Mouse (Mus musculus): ENCODE results near the gene Gnat3. TPM values are rescaled to one million over a fixed set of nuclear protein-coding genes. Genes with fewer than 3 reads are reported as not detected.
"Not testable (repeated sequence)": the region's sequence is repeated elsewhere in the genome, so short reads cannot be mapped to it uniquely, and the experiment has no call there.

Gnat3 gene
- not detected in 2 replicates for polyA plus RNA-seq (2015; fragmentation: Nextera tagmentation; extraction: Ambion mirVana)

DNA sequence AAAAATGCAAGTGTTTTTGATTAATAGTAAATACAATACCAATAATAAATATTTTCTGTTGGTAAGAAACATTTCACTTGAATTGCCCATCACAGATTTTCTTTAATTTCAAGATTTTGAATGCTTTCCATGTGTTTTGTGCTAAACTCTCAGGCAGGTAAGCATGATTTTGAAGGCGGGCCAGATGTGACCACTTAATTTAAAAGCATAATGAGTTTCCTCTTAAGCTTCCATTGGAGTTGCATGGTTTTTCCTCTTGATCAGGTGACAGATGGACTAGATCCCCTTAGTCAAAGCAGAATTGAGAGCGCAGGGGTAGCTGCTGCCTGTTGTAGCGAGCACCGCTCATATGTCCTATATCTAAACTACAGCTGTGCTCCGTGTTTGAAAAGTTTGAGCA, at the start of gene Gnat3:
Gnat3 (plus strand) TSS at position 301 of the 400 bp plus-strand sequence.
- ATAC-seq = no peak
- no peak within 1 kb of the TSS for H3K4me3 ChIP-seq (replicated peaks; ENCODE audit: low read length)
- H3K4me1 ChIP-seq (replicated peaks; ENCODE audit: control insufficient read depth, insufficient read depth, low read length) = no peaks in the 10 kb centered on the region
- no peaks in the 10 kb centered on the region for H3K27me3 ChIP-seq (replicated peaks; ENCODE audit: control insufficient read depth, insufficient read depth, low read length)
- 90% methylated on average over 5 of the region's 5 CpGs for WGBS
- H3K36me3 ChIP-seq (ENCODE audit: control insufficient read depth, insufficient read depth) = no peaks in the 10 kb centered on the region
- no peaks in the 10 kb centered on the region for H3K9me3 ChIP-seq (ENCODE audit: control insufficient read depth, low read length)
- no peak within 1 kb of the TSS for H3K9ac ChIP-seq (replicated peaks; ENCODE audit: low read depth, low read length)
- no peak within 1 kb of the TSS for H3K27ac ChIP-seq (ENCODE audit: low read length)
- no peak within 1 kb of the TSS for H3K4me2 ChIP-seq (ENCODE audit: low read length)

GRCm38 (mm10) chr5:17918966-17919365, 43.4 kb upstream of the Gnat3 start:
- Histone ChIP-seq H3K4me3 (replicated peaks; ENCODE audit: low read length) (no peak overlapping the region), H3K27me3 (replicated peaks; ENCODE audit: control insufficient read depth, insufficient read depth, low read length) (no peaks in the 10 kb centered on the region), H3K27ac (ENCODE audit: low read length) (no peak overlapping the region), H3K9ac (replicated peaks; ENCODE audit: low read depth, low read length) (no peak overlapping the region), H3K36me3 (ENCODE audit: control insufficient read depth, insufficient read depth) (no peaks in the 10 kb centered on the region), H3K9me3 (ENCODE audit: control insufficient read depth, low read length) (no peaks in the 10 kb centered on the region), H3K4me1 (replicated peaks; ENCODE audit: control insufficient read depth, insufficient read depth, low read length) (no peaks in the 10 kb centered on the region), H3K4me2 (ENCODE audit: low read length) (no peak overlapping the region)
- no peak for ATAC-seq
- WGBS = 88% methylated on average over 5 of the region's 5 CpGs

DNA sequence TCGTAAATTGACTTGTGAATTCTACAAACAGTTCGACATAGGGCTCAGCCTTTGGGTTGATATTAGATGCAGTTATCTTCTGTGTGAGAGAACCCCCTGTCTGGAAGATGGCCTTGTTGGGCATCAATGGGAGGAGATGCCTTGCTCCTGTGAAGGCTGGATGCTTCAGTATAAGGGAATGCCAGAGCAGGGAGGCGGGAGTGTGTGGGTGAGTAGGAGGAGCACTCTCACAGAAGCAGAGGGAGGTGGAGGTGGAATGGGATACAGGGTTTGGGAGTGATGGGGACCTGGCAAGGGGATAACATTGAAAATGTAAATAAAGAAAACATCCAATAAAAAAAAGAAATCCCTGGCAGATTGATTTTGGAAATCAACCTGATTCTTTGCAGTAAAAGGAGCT, 38.7 kb upstream of the Gnat3 start:
- H3K4me2 ChIP-seq (ENCODE audit: low read length) = no peak overlapping the region
- ATAC-seq = no peak
- no peak overlapping the region for H3K27ac ChIP-seq (ENCODE audit: low read length)
- 88% methylated on average over 3 of the region's 3 CpGs for WGBS
- H3K27me3 ChIP-seq (replicated peaks; ENCODE audit: control insufficient read depth, insufficient read depth, low read length) = no peaks in the 10 kb centered on the region
- no peak overlapping the region for H3K9ac ChIP-seq (replicated peaks; ENCODE audit: low read depth, low read length)
- H3K36me3 ChIP-seq (ENCODE audit: control insufficient read depth, insufficient read depth) = no peaks in the 10 kb centered on the region
- H3K4me1 ChIP-seq (replicated peaks; ENCODE audit: control insufficient read depth, insufficient read depth, low read length) = no peaks in the 10 kb centered on the region
- H3K9me3 ChIP-seq (ENCODE audit: control insufficient read depth, low read length) = no peaks in the 10 kb centered on the region
- no peak overlapping the region for H3K4me3 ChIP-seq (replicated peaks; ENCODE audit: low read length)

GRCm38 (mm10) chr5:17924085-17924518, 38.2 kb upstream of the Gnat3 start:
- ATAC-seq = no peak
- 69% methylated on average over 2 of the region's 2 CpGs for WGBS
- Histone ChIP-seq H3K4me3 (replicated peaks; ENCODE audit: low read length) (no peak overlapping the region), H3K36me3 (ENCODE audit: control insufficient read depth, insufficient read depth) (no peaks in the 10 kb centered on the region), H3K27me3 (replicated peaks; ENCODE audit: control insufficient read depth, insufficient read depth, low read length) (no peaks in the 10 kb centered on the region), H3K9me3 (ENCODE audit: control insufficient read depth, low read length) (no peaks in the 10 kb centered on the region), H3K4me2 (ENCODE audit: low read length) (no peak overlapping the region), H3K27ac (ENCODE audit: low read length) (no peak overlapping the region), H3K9ac (replicated peaks; ENCODE audit: low read depth, low read length) (no peak overlapping the region), H3K4me1 (replicated peaks; ENCODE audit: control insufficient read depth, insufficient read depth, low read length) (no peaks in the 10 kb centered on the region)

- WGBS = 34% methylated on average over 4 of the region's 4 CpGs
- no peak for ATAC-seq
These were observed 33.9 kb upstream of the Gnat3 start for GRCm38 (mm10) chr5:17928471-17928870.

DNA sequence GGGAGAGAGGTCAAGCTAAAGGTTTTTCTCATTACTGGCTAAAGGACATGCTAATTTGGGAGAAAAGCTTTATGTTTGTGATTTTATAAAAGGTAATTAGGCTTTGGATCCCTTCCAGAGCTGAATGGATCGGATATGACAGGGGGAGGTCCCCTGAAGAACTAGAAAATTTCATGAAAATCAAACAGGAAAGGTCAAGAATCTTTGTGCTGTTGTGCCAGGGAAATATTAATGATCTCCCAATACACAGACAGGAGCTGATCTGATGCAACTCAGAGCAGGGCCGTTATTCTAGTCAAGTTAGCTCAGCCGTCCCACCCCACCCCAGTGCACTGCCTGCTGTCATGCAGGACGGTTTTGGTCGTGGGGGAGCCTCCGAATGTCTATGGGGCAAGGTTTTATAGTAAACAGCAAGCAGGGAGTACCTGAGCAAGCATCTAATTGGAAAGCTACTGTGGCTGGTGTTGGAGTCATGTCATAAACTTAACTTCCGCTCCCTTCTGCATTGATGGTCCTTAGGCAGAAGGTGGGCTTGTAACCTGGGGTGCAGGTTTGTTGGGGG, 33.3 kb upstream of the Gnat3 start:
- Histone ChIP-seq H3K4me1 (replicated peaks; ENCODE audit: control insufficient read depth, insufficient read depth, low read length) (no peaks in the 10 kb centered on the region), H3K27me3 (replicated peaks; ENCODE audit: control insufficient read depth, insufficient read depth, low read length) (no peaks in the 10 kb centered on the region), H3K9me3 (ENCODE audit: control insufficient read depth, low read length) (no peaks in the 10 kb centered on the region), H3K9ac (replicated peaks; ENCODE audit: low read depth, low read length) (no peak overlapping the region), H3K4me3 (replicated peaks; ENCODE audit: low read length) (no peak overlapping the region), H3K4me2 (ENCODE audit: low read length) (no peak overlapping the region), H3K27ac (ENCODE audit: low read length) (no peak overlapping the region), H3K36me3 (ENCODE audit: control insufficient read depth, insufficient read depth) (no peaks in the 10 kb centered on the region)
- ATAC-seq = no peak
- 62% methylated on average over 7 of the region's 7 CpGs for WGBS

More at GRCm38 (mm10) chr5:17928471-17928870, 33.9 kb upstream of the Gnat3 start:
- Histone ChIP-seq H3K4me1 (replicated peaks; ENCODE audit: control insufficient read depth, insufficient read depth, low read length) (no peaks in the 10 kb centered on the region), H3K36me3 (ENCODE audit: control insufficient read depth, insufficient read depth) (no peaks in the 10 kb centered on the region), H3K27ac (ENCODE audit: low read length) (no peak overlapping the region), H3K4me3 (replicated peaks; ENCODE audit: low read length) (no peak overlapping the region), H3K27me3 (replicated peaks; ENCODE audit: control insufficient read depth, insufficient read depth, low read length) (no peaks in the 10 kb centered on the region), H3K4me2 (ENCODE audit: low read length) (no peak overlapping the region), H3K9ac (replicated peaks; ENCODE audit: low read depth, low read length) (no peak overlapping the region), H3K9me3 (ENCODE audit: control insufficient read depth, low read length) (no peaks in the 10 kb centered on the region)

DNA sequence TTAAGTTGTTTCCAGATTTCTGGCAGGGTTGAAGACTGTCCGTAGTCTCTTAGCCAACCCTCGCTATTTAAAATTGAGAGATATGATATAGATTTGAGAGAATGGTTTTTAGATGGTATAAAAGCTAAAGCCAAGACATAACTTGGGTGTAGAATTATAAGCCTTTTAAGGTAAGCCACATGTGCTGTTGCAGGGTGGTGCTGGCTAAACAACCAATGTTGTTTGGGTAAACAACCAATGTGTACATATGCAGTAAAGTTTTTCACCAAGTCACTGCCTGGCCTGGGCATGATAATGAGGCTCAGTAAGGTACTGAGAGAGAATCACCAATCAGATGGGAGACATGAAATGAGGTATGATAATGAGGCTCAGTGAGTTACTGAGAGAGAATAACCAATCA, 30.8 kb upstream of the Gnat3 start:
- ATAC-seq; H3K4me3 ChIP-seq (replicated peaks; ENCODE audit: low read length): not testable (repeated sequence)
- 97% methylated on average over 2 of the region's 2 CpGs for WGBS

DNA sequence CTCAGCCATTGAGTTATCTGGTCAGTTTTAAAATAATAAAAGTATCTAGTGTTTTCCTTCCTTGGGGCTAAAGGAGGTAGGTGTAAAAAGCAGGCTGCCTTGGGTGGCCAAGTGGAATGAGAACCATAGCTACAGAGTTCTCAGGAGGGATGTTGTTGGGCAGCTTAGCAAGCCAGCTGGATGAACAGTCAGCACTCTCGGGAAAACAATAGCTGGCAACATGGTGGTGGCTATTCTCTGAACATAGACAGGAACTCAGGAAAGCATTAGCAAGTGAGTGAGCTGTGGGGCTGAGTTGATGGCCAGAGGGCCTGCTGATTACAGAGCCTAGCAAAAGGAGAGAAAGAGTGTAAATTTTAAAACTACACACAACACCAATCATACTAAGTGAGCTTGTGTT, 27.8 kb upstream of the Gnat3 start:
- H3K27ac ChIP-seq (ENCODE audit: low read length) = no peak overlapping the region
- no peaks in the 10 kb centered on the region for H3K9me3 ChIP-seq (ENCODE audit: control insufficient read depth, low read length)
- H3K4me1 ChIP-seq (replicated peaks; ENCODE audit: control insufficient read depth, insufficient read depth, low read length) = no peaks in the 10 kb centered on the region
- H3K4me3 ChIP-seq (replicated peaks; ENCODE audit: low read length) = no peak overlapping the region
- no peak overlapping the region for H3K9ac ChIP-seq (replicated peaks; ENCODE audit: low read depth, low read length)
- ATAC-seq = no peak
- no peak overlapping the region for H3K4me2 ChIP-seq (ENCODE audit: low read length)
- WGBS = 58% methylated on average over 1 of the region's 1 CpGs
- no peaks in the 10 kb centered on the region for H3K36me3 ChIP-seq (ENCODE audit: control insufficient read depth, insufficient read depth)
- H3K27me3 ChIP-seq (replicated peaks; ENCODE audit: control insufficient read depth, insufficient read depth, low read length) = no peaks in the 10 kb centered on the region

More for the DNA sequence above, 30.8 kb upstream of the Gnat3 start:
- not testable (repeated sequence) for H3K9ac ChIP-seq (replicated peaks; ENCODE audit: low read depth, low read length); H3K4me2 ChIP-seq (ENCODE audit: low read length); H3K27ac ChIP-seq (ENCODE audit: low read length); H3K36me3 ChIP-seq (ENCODE audit: control insufficient read depth, insufficient read depth); H3K9me3 ChIP-seq (ENCODE audit: control insufficient read depth, low read length); H3K4me1 ChIP-seq (replicated peaks; ENCODE audit: control insufficient read depth, insufficient read depth, low read length); H3K27me3 ChIP-seq (replicated peaks; ENCODE audit: control insufficient read depth, insufficient read depth, low read length)

- no peaks in the 10 kb centered on the region for H3K27me3 ChIP-seq (replicated peaks; ENCODE audit: control insufficient read depth, insufficient read depth, low read length)
- 64% methylated on average over 1 of the region's 1 CpGs for WGBS
- ATAC-seq = no peak
- H3K4me1 ChIP-seq (replicated peaks; ENCODE audit: control insufficient read depth, insufficient read depth, low read length) = no peaks in the 10 kb centered on the region
- H3K9ac ChIP-seq (replicated peaks; ENCODE audit: low read depth, low read length) = no peak overlapping the region
- H3K4me2 ChIP-seq (ENCODE audit: low read length) = no peak overlapping the region
- H3K27ac ChIP-seq (ENCODE audit: low read length) = no peak overlapping the region
- no peaks in the 10 kb centered on the region for H3K36me3 ChIP-seq (ENCODE audit: control insufficient read depth, insufficient read depth)
- no peaks in the 10 kb centered on the region for H3K9me3 ChIP-seq (ENCODE audit: control insufficient read depth, low read length)
- H3K4me3 ChIP-seq (replicated peaks; ENCODE audit: low read length) = no peak overlapping the region
These were observed 24.0 kb upstream of the Gnat3 start for GRCm38 (mm10) chr5:17938170-17938939.

Data from forebrain, embryonic 16.5 days (tissue).